Mouse (Mus musculus) cerebellum, postnatal 4 days (tissue): ENCODE data around the gene Mafg.
A peak's percentile ranks its signal among the peaks of the same experiment; 100 is the strongest.
"Not testable (repeated sequence)": the region's sequence is repeated elsewhere in the genome, so short reads cannot be mapped to it uniquely, and the experiment has no call there.

Source experiments
- DNase-seq, 2 experiments: peaks; one replicate each; pipeline ENCODE4 v3.0.0; 2022; ENCODE audit warnings: low spot score in 2 of 2, mixed read lengths in 1 of 2

The Mafg gene

DNA sequence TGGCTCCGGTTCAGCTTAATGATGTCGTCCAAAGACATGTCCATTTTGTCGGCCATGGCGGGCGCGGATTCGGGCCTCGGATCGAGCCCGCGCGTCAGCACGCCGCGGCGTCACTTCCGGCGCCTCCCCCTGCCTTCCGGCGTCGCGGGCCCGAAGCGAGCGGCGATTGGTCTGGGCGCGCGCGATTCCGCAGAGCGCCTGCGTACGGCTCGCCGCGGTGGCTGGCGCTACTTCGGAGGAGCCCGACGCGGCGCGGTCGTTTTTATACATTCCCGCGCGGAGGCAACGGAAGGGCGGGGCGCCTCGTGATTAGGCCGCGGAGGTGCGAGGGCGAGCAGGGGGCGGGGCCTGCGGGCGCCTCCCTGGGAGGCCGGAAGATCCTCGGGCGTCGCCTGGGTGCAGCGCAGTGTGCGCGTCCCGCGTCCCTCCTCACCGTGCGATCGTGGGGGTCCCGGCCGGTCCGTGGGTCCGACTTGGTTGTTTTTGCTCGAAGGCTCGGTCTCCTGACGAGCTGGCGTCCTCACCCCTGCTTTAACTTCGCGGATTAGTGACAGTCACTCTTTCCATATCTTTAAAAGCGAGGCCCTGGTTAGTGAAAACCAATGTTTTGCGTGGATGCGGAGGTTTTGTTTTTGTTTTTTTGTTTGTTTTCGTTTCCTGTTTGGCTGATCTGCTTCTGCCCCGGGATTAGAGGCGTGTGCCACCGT lies 35.0 kb downstream of the Mafg start, which contains the start of the genes Alyref and Anapc11:
Alyref (minus strand) TSS at position 83 of the 707 bp plus-strand sequence.
Anapc11 (plus strand) TSS at position 139 of the 707 bp plus-strand sequence.
- peak; percentile 82 to 94 for DNase-seq

- peak in 1 of 2 experiments; percentile 27 for DNase-seq
These were observed 35.9 kb downstream of the Mafg start for GRCm38 (mm10) chr11:120597240-120598235.

GRCm38 (mm10) chr11:120588531-120588930 lies 44.9 kb downstream of the Mafg start:
- no peak for DNase-seq

DNA sequence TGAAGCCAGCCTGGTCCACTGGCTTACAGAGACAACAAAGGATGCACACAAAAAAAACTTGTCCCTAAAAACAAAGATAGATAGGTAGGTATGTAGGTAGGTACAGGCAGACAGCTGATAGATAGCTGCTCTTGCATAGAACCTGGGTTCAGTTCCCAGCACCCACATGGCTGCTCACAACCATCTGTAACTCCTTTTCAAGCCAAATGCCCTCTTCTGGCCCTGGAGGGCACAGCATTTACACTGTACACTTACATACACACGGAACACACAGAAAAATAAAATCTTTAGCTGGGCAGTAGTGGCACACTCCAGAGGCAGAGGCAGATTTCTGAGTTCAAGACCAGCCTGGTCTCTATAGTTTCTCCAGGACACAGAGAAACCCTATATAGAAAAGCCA lies 49.5 kb downstream of the Mafg start:
- no peak for DNase-seq

- DNase-seq, result not testable (repeated sequence)
These were observed 50.5 kb downstream of the Mafg start for GRCm38 (mm10) chr11:120582982-120583293.

DNA sequence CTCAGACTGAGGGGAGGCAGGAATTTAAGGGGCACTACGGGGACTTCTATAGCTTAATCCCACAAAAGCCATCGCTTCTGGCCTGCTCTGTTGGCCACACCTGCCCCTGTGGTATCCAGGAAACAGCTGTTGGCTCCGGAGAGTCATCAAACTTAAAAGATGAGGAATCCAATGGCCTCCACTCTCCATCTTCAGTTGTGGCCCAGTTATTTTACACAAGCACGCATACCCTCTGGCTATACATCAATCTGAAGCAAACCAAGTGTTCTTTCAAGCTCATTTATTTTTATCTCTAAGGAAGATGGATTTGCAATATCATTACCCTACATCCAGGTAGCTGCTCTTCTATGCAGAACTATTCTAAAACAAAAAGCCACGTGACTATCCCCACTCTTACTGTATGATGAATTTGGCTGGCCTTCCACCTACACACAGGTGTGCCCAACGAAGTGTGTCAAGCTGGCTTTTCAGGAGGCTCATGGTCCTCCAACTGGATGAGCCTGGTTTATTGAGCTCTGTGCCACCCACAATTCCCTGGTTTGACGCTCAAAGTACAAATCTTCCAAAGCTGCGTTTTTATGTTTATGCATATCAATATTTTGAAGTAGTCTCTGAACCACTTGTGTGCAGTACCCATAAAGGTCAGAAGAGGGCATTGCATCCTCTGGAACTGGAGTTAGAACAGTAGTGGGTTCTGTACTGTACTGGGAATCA lies 51.0 kb downstream of the Mafg start:
- DNase-seq, result no peak

DNA sequence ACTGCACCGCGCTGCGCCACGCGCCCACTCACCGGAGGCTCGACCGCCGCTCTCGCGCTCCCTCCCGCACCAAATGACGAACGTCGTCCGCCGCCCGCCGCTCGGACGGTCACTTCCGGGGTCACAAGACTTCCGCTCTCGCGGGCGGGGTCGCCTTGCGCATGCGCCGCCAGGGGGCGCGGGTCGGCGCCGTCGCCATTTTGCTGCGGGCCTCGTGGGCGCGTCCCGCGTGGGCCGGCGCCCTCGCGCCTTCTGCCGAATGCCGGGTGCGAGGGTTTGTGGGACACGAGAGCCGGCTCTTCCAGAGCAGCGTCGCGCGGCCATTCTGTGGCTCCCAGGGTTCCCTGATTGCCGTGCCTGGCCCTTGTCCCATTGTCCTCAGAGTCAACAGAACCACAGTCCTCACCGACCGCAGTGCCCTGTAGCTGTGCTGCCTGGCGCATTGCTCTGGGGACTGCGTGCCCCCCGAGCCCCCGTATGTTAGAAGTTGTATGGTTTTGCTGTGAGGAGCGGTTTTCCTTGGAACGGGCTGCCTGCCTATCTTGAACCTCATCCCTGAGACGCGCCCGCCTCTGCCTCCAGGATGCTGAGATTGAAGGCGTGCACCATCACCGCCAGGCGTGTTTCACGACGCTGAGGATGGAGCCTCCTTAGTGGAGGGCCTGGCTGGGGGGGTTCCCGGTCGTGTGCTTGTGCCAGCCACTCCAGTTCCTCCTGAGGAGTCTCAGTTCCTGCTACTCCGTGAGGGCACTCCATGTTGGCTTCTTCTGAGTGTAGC lies 51.7 kb downstream of the Mafg start, which contains the start of gene Arhgdia:
Arhgdia (minus strand) TSS at position 135 of the 778 bp plus-strand sequence.
- peak; percentile 75 to 93 for DNase-seq

DNA sequence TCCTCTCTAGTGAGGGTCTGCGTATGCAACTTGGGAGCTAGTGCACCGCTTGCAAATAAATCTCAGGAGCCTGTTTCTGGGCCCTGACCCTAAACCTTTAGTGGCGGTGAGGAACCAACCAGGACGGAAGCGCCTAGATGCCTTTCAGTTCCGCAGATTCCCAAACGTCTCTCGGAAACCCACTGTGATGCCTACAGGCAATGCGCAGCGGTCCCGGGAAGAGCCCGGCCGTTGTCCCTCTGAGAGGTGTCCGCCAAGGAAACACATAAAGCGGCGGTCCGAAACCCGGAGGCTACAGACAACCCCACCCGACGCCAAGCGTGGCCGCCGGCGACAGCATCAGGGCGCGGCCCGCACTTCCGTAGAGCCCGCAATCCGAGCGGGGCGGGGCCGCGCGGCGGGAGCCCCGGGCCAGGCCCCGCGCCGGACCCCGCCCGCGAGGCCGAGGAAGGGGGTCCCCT lies 52.5 kb downstream of the Mafg start:
- peak in 1 of 2 experiments; percentile 33 for DNase-seq

DNA sequence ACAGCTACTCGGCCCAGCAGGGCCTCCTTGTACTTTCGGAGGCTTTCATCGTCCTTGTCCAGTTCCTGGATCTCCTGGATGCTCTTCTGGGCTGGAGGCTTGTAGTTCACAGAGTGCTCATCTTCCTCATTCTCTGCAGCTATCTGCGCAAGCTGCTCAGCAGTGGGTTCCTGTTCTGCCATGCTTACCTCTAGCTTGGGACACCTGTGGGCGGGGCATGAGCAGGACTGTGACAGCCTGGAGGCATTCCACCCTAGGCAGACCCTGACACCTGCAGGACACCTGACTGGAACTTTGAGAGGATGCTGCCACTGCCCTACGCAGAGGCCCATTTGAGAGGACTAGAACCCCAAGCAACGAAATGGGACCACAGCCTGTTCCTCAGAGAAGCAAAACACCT lies 53.2 kb downstream of the Mafg start:
- DNase-seq, result no peak

- DNase-seq, result peak; percentile 68 to 80
These were observed 53.9 kb downstream of the Mafg start for GRCm38 (mm10) chr11:120579316-120580107.

GRCm38 (mm10) chr11:120578694-120579243 lies 54.6 kb downstream of the Mafg start:
- peak in 1 of 2 experiments; percentile 10 for DNase-seq

- DNase-seq, result no peak
These were observed 55.2 kb downstream of the Mafg start for GRCm38 (mm10) chr11:120578024-120578693.

DNA sequence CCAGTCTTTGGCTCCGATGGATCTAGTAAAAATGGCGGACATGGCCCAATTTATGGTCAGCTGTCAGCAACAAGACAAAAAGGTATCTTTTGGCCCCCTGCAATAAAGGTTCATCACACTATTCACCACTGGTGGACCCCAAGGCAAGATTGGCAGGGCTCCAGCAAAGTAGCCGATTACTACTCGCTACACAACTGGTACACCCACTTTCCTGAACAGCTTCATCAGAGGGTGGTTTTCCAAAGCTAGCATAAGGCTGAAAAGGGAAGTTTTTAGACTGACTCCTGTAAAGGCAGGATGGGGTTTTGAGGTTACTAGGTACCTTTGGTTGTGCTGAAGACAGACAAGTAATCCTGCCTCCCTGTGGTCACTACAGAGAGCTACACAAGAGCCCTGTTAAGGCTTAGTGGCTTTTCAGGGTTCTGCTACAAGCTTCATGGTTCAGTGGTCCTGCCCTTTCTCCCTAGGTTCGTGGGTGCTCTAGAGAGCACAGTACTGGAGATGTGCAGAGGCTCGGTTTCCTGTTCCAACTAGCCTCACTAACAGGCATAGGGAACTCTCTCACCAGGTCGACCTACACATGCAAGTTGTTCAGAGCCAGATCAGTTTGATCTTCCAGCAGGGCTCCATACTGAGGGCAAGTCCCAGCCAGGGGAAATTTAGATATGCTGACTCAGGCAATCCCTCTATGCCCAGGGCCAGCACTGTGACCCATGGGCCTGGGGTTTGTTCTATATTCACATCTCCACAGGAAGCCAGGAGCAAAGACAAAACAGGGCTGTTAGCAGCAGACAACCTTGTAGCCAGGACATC lies 56.0 kb downstream of the Mafg start:
- peak in 1 of 2 experiments; percentile 32 for DNase-seq

DNA sequence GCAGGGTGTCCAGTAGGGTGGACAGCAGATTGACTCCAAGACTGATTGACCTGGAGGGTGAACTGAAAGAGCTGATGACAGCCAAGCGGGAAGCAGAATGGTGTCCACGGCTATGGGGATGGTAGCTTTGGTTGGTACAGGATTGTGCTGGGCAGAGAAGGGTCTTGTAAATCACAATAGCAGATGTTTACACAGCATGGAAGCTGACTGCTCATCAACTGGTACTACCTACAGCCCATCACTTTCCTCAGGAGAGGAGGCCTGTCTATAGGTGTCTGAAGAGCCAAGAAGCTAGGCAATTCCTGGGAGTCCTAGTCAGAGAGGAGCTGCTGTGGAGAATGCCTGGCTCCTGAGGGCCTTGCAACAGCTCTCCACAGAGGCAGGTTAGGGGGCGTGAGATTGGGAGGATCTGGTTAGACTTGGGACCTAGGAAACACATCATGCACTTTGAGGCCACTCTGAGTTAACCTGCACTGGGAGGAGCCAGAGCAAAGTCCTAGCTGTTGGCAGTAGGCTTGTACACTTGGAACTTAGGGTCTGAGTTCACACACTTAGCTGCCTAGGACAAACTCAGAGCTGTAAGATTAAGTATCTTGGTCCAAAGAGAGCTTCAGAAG lies 56.9 kb downstream of the Mafg start:
- DNase-seq, result no peak

DNA sequence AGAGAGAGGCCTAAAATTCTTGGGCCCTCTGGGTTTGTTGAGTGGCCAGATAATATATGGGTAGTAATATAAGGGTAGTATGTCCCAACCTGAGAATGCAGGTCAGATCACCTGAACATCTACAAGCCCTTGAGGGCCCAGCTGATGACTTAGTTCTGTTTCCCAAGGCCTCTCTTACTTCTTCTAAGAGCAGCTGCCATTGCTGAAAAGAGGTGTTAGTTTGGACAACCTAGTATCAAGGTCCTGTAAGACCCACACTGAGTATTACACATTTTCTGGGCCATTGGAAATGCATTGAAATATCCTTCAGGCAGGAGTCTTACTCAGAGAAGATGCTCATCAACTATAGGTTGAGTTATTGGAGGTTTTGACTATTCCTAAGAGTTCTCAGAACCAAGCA lies 57.5 kb downstream of the Mafg start:
- DNase-seq, result no peak
